Mouse (Mus musculus): ENCODE data around the gene Hist1h3c. TPM values are rescaled to one million over a fixed set of nuclear protein-coding genes. Genes with fewer than 3 reads are reported as not detected.
"Not testable (repeated sequence)": the region's sequence is repeated elsewhere in the genome, so short reads cannot be mapped to it uniquely, and the experiment has no call there.

The Hist1h3c gene
- 82.5 and 109 TPM in 2 replicates for total RNA-seq (2021)
- long read RNA-seq, experiment 1 = 0 reads
- long read RNA-seq, experiment 2 = 0 reads

- peak; percentile 90 for DNase-seq
Measured at GRCm38 (mm10) chr13:23745381-23746161, at the start of gene Hist1h3c. Gene Hist1h3c, minus strand, starts transcription at chr13:23745602.

GRCm38 (mm10) chr13:23792520-23792919, 47.1 kb upstream of the Hist1h3c start:
- peak; percentile 67 for DNase-seq

- DNase-seq = no peak
Measured at GRCm38 (mm10) chr13:23779025-23779424, 33.6 kb upstream of the Hist1h3c start.

- no peak for DNase-seq
Measured at GRCm38 (mm10) chr13:23778339-23778738, 32.9 kb upstream of the Hist1h3c start.

GRCm38 (mm10) chr13:23772561-23773313, 27.3 kb upstream of the Hist1h3c start:
- DNase-seq = peak; percentile 69

- not testable (repeated sequence) for DNase-seq
Measured at GRCm38 (mm10) chr13:23769613-23770012, 24.2 kb upstream of the Hist1h3c start, which contains the start of gene Trim38. Gene Trim38, plus strand, starts transcription at chr13:23769913.

GRCm38 (mm10) chr13:23768834-23769397, 23.5 kb upstream of the Hist1h3c start:
- no peak for DNase-seq

GRCm38 (mm10) chr13:23766772-23767171, 21.4 kb upstream of the Hist1h3c start:
- DNase-seq = peak; percentile 31

- no peak for DNase-seq
Measured at GRCm38 (mm10) chr13:23765172-23765513, 19.7 kb upstream of the Hist1h3c start.

- no peak for DNase-seq
Measured at GRCm38 (mm10) chr13:23764324-23765171, 19.1 kb upstream of the Hist1h3c start.

- peak; percentile 90 for DNase-seq
Measured at GRCm38 (mm10) chr13:23763586-23764323, 18.4 kb upstream of the Hist1h3c start, which contains the start of gene Hist1h1a. Gene Hist1h1a, plus strand, starts transcription at chr13:23763666.

- DNase-seq = no peak
Measured at GRCm38 (mm10) chr13:23763242-23763585, 17.8 kb upstream of the Hist1h3c start.

- peak; percentile 70 for DNase-seq
Measured at GRCm38 (mm10) chr13:23761871-23762821, 16.7 kb upstream of the Hist1h3c start, which contains the start of gene Hist1h3a. Gene Hist1h3a, minus strand, starts transcription at chr13:23762386.

GRCm38 (mm10) chr13:23760972-23761864, 15.8 kb upstream of the Hist1h3c start, which contains the start of gene Hist1h4a:
Gene Hist1h4a, minus strand, starts transcription at chr13:23761230.
- peak; percentile 99 for DNase-seq

GRCm38 (mm10) chr13:23760240-23760971, 15.0 kb upstream of the Hist1h3c start:
- no peak for DNase-seq

GRCm38 (mm10) chr13:23759916-23760239, 14.5 kb upstream of the Hist1h3c start:
- DNase-seq = no peak

- DNase-seq = no peak
Measured at GRCm38 (mm10) chr13:23759251-23759771, 13.9 kb upstream of the Hist1h3c start.

- DNase-seq = no peak
Measured at GRCm38 (mm10) chr13:23757921-23758320, 12.5 kb upstream of the Hist1h3c start.

Data from adrenal gland, postnatal 14 days (tissue).